Mouse (Mus musculus): ENCODE measurements at regions not wholly inside any gene's neighbourhood (a gene's known extent, or its start where the extent isn't known, plus 50 kb on each side); places are given as distances from the start of the nearest gene placed in this dataset.

DNA sequence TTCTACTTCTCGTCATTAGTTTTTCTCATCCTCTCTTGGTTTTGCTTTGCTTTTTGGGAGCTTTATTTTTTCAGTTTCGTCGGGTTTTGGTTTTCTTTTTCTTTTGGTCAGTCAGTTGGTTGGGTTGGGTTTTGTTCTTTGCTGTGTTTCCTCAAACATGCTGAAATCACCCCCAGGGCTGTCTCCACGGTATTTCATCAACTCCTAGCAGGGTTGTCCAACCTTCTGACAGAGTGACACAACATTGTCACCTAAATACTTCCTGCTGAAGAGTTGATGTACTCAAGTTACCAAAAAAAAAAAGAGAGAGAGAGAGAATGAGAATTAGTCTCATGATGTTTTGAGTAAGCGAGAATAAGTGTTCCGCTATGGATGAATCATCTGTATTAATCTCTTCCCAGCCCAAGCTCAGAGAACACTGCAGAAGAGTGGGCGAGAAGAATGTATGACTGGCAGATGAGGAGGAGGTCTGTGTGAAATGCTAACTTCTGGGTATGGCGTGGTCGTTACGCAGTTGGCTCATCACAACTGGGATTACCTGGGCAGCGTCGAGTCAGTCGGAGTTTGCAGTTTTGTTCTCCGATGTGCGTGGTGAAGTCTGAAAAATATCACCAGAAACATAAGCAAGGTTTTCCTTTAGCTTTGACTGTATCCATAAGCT, 130.5 kb upstream of the Pmfbp1 start:
- H3K4me1 ChIP-seq (ENCODE audit: control insufficient read depth, insufficient read depth, low read length), result peaks cover 2% of the 10 kb centered on the region; the same call in 1 of the 2 replicates
- TF ChIP-seq CTCF (IDR thresholded peaks at IDR 0.05; ENCODE audit: control insufficient read depth, insufficient read depth, insufficient replicate concordance, low read depth, low read length), result no peak
- TF ChIP-seq POLR2A (IDR thresholded peaks at IDR 0.05; ENCODE audit: control insufficient read depth, low read depth, low read length), result no peak
- H3K27me3 ChIP-seq (ENCODE audit: control insufficient read depth, insufficient read depth, low read length), result no peaks in the 10 kb centered on the region
- no peaks in the 10 kb centered on the region for H3K36me3 ChIP-seq (ENCODE audit: control insufficient read depth, insufficient read depth, low read length)
- no peak overlapping the region for H3K4me3 ChIP-seq (ENCODE audit: control insufficient read depth, low read depth, low read length)
- H3K27ac ChIP-seq (ENCODE audit: control insufficient read depth, insufficient read depth, low read depth, low read length), result no peak overlapping the region

DNA sequence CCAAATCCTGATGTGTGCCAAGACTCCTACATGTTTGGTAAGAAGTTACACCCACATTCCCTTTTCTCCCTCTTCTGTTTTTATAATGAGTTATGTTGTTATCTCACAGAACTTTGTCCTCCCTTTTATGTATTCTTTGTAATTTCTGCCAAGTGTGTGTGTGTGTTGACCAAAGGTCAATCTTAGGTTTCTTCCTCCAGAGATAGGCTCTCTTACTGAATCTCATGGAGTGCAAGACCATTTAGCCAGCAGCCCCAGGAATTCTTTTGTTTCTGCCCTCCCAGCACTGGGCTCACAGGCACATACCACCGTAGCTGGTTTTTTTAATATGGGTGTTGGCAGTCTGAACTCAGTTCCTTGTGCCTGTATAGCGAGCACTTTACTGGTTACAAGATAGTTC, 119.8 kb upstream of the Pmfbp1 start:
- Histone ChIP-seq H3K36me3 (ENCODE audit: control insufficient read depth, insufficient read depth, low read length) (no peaks in the 10 kb centered on the region), H3K4me3 (ENCODE audit: control insufficient read depth, low read depth, low read length) (no peak overlapping the region), H3K4me1 (ENCODE audit: control insufficient read depth, insufficient read depth, low read length) (no peaks in the 10 kb centered on the region), H3K27me3 (ENCODE audit: control insufficient read depth, insufficient read depth, low read length) (no peaks in the 10 kb centered on the region), H3K27ac (ENCODE audit: control insufficient read depth, insufficient read depth, low read depth, low read length) (no peak overlapping the region)
- TF ChIP-seq POLR2A (IDR thresholded peaks at IDR 0.05; ENCODE audit: control insufficient read depth, low read depth, low read length), result no peak
- no peak for TF ChIP-seq CTCF (IDR thresholded peaks at IDR 0.05; ENCODE audit: control insufficient read depth, insufficient read depth, insufficient replicate concordance, low read depth, low read length)

DNA sequence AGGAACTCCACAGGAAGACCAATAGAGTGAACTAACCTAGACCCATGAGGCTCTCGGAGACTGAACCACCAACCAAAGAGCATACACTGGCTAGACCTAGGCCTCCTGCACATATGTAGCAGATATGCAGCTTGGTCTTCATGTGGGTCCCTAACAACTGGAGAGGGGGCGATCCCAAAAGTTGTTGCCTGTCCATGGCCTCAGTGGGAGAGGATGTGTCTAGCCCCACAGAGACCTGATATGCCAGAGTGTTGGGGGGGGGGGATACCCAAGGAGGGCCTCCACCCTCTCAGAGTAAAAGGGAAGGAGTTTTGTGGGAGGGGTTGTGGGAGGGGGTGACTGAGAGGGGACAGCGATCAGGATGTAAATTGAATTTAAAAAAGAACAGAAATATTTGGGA, 108.9 kb upstream of the Pmfbp1 start:
- H3K4me3 ChIP-seq (ENCODE audit: control insufficient read depth, low read depth, low read length), result no peak overlapping the region
- no peak overlapping the region for H3K27ac ChIP-seq (ENCODE audit: control insufficient read depth, insufficient read depth, low read depth, low read length)
- no peak for TF ChIP-seq POLR2A (IDR thresholded peaks at IDR 0.05; ENCODE audit: control insufficient read depth, low read depth, low read length)
- TF ChIP-seq CTCF (IDR thresholded peaks at IDR 0.05; ENCODE audit: control insufficient read depth, insufficient read depth, insufficient replicate concordance, low read depth, low read length), result no peak
- H3K4me1 ChIP-seq (ENCODE audit: control insufficient read depth, insufficient read depth, low read length), result no peaks in the 10 kb centered on the region
- H3K27me3 ChIP-seq (ENCODE audit: control insufficient read depth, insufficient read depth, low read length), result no peaks in the 10 kb centered on the region
- no peaks in the 10 kb centered on the region for H3K36me3 ChIP-seq (ENCODE audit: control insufficient read depth, insufficient read depth, low read length)

DNA sequence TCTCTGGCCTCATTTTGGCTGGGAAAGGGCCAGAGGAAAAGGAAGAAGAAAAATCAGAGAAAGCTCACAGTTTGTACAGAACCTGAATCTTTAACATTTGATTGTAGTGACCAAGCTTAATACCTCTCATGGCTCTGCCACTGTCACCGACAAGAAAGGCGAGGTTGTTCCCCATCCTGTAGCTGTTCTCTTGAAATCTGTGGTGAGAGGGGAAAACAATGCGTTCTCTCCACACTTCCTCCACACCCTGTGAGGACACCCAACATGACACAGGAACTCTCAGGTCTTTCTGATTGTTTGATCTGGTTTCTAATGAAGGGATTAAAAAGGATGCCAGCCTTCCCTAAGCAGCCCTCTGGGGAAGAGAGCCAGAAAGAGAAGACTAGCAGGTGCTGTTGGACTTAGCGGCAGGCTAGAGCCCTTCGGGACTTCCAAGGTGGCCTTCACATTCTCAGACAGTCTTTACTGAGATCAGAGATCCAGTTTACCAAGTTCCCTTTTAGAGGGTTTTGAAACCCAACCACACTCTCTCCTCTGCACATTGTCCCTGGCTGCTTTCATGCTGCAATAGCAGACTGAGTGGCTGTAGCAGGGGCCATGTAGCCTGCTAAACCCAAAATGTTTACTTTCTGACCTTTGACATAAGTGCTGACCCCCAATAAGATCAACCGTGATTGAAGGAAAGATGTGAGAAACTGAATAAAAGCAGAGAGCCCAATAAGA, 98.5 kb upstream of the Pmfbp1 start:
- H3K36me3 ChIP-seq (ENCODE audit: control insufficient read depth, insufficient read depth, low read length), result no peaks in the 10 kb centered on the region
- H3K4me3 ChIP-seq (ENCODE audit: control insufficient read depth, low read depth, low read length), result no peak overlapping the region
- no peaks in the 10 kb centered on the region for H3K27me3 ChIP-seq (ENCODE audit: control insufficient read depth, insufficient read depth, low read length)
- no peak for TF ChIP-seq CTCF (IDR thresholded peaks at IDR 0.05; ENCODE audit: control insufficient read depth, insufficient read depth, insufficient replicate concordance, low read depth, low read length)
- no peak for TF ChIP-seq POLR2A (IDR thresholded peaks at IDR 0.05; ENCODE audit: control insufficient read depth, low read depth, low read length)
- H3K4me1 ChIP-seq (ENCODE audit: control insufficient read depth, insufficient read depth, low read length), result no peaks in the 10 kb centered on the region
- H3K27ac ChIP-seq (ENCODE audit: control insufficient read depth, insufficient read depth, low read depth, low read length), result no peak overlapping the region

DNA sequence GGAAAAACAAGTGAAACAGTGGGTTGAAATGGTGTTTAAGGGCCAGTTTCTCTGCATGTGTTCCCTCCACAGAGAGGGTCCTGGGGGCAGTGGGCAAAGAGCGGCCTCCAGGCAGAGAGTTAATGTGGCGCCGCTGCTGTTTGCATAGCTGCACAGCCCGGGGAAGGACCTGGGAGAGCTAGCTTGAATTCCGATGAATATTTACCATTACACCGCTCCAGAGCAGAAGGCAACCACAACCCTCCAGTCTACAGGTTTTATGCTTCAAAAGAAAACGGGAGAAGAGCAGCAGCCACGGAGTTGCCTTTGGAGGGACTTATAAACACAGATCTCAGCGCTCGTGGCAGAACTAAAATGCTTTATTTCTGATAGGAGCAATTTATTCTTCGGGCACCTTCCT, 94.2 kb upstream of the Pmfbp1 start:
- Histone ChIP-seq H3K4me1 (ENCODE audit: control insufficient read depth, insufficient read depth, low read length) (no peaks in the 10 kb centered on the region), H3K4me3 (ENCODE audit: control insufficient read depth, low read depth, low read length) (no peak overlapping the region), H3K36me3 (ENCODE audit: control insufficient read depth, insufficient read depth, low read length) (no peaks in the 10 kb centered on the region), H3K27me3 (ENCODE audit: control insufficient read depth, insufficient read depth, low read length) (no peaks in the 10 kb centered on the region), H3K27ac (ENCODE audit: control insufficient read depth, insufficient read depth, low read depth, low read length) (no peak overlapping the region)
- TF ChIP-seq CTCF (IDR thresholded peaks at IDR 0.05; ENCODE audit: control insufficient read depth, insufficient read depth, insufficient replicate concordance, low read depth, low read length), result no peak
- TF ChIP-seq POLR2A (IDR thresholded peaks at IDR 0.05; ENCODE audit: control insufficient read depth, low read depth, low read length), result no peak

DNA sequence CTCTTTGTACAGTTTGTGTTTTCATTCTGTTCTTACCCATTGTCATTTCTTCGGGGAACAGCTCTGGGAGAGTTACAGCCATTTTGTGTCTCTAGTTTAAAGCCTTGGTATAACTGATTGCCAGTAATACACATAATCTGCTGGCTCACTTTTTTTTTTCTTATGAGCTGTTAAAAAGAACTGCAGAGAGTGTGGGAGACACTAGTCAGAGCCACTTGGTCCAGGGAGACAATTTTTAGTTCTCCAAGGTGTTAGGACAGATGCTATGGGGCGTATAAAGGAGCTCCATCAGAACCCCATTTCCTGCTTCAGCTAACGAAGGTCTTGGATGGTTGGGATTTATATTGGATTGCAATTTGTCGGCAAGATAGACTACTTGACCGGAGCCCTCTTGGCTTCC, 93.6 kb upstream of the Pmfbp1 start:
- Histone ChIP-seq H3K27ac (ENCODE audit: control insufficient read depth, insufficient read depth, low read depth, low read length) (no peak overlapping the region), H3K27me3 (ENCODE audit: control insufficient read depth, insufficient read depth, low read length) (no peaks in the 10 kb centered on the region), H3K36me3 (ENCODE audit: control insufficient read depth, insufficient read depth, low read length) (no peaks in the 10 kb centered on the region), H3K4me3 (ENCODE audit: control insufficient read depth, low read depth, low read length) (no peak overlapping the region), H3K4me1 (ENCODE audit: control insufficient read depth, insufficient read depth, low read length) (no peaks in the 10 kb centered on the region)
- TF ChIP-seq CTCF (IDR thresholded peaks at IDR 0.05; ENCODE audit: control insufficient read depth, insufficient read depth, insufficient replicate concordance, low read depth, low read length), result no peak
- no peak for TF ChIP-seq POLR2A (IDR thresholded peaks at IDR 0.05; ENCODE audit: control insufficient read depth, low read depth, low read length)

DNA sequence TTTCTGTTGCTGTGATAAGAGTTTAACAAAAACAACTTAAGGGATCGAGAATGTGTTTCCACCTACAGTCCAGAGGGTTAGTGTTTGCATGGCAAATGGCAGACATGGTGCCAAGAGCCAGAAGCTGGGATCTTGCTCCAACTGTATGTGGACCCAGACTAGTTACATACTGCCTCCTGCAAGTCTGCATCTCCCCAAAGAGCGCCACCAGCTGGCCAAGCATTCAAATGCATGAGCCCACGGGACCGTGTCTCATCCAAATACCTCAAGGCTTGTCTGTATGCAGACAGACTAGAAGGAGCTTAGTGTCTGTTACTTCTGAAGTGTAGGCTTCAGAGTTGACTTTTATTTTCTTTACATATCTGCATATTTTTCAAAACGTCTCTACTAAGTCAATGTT, 85.9 kb upstream of the Pmfbp1 start:
- Histone ChIP-seq H3K36me3 (ENCODE audit: control insufficient read depth, insufficient read depth, low read length) (no peaks in the 10 kb centered on the region), H3K4me1 (ENCODE audit: control insufficient read depth, insufficient read depth, low read length) (no peaks in the 10 kb centered on the region), H3K27ac (ENCODE audit: control insufficient read depth, insufficient read depth, low read depth, low read length) (no peak overlapping the region), H3K27me3 (ENCODE audit: control insufficient read depth, insufficient read depth, low read length) (no peaks in the 10 kb centered on the region), H3K4me3 (ENCODE audit: control insufficient read depth, low read depth, low read length) (no peak overlapping the region)
- TF ChIP-seq CTCF (IDR thresholded peaks at IDR 0.05; ENCODE audit: control insufficient read depth, insufficient read depth, insufficient replicate concordance, low read depth, low read length) (peak; percentile 49; the same call in 1 of the 2 replicates), POLR2A (IDR thresholded peaks at IDR 0.05; ENCODE audit: control insufficient read depth, low read depth, low read length) (no peak)
